Mouse (Mus musculus) adrenal gland, postnatal 0 days (tissue): Measurements from ENCODE around the gene Spata31d1b. TPM values are rescaled to one million over a fixed set of nuclear protein-coding genes. Genes with fewer than 3 reads are reported as not detected.

Experiments used
- polyA plus RNA-seq: library from polyadenylated mRNA; unstranded; fragments of >200 nt; fragmentation: Nextera tagmentation; extraction: Ambion mirVana; gene quantifications from 2 replicates; pipeline ENCODE4 v1.2.1, GENCODE M21; 2015

The Spata31d1b gene
- polyA plus RNA-seq, result not detected in 2 replicates

GRCm38 (mm10) chr13:59711984-59712383, at the start of gene Spata31d1b:
Gene Spata31d1b, plus strand, starts transcription at chr13:59712284.

GRCm38 (mm10) chr13:59675151-59676011, 36.7 kb upstream of the Spata31d1b start, which contains the start of gene Golm1:
Gene Golm1, minus strand, starts transcription at chr13:59675811.

GRCm38 (mm10) chr13:59694008-59694407, 18.1 kb upstream of the Spata31d1b start, which contains the start of gene 4921517D22Rik:
Gene 4921517D22Rik, minus strand, starts transcription at chr13:59694108.

GRCm38 (mm10) chr13:59710230-59710629, 1.9 kb upstream of the Spata31d1b start, which contains the start of gene Spata31d1a:
Gene Spata31d1a, minus strand, starts transcription at chr13:59710330.

GRCm38 (mm10) chr13:59731652-59732051, 19.6 kb downstream of the Spata31d1b start, which contains the start of gene Spata31d1d:
Gene Spata31d1d, minus strand, starts transcription at chr13:59731752.

GRCm38 (mm10) chr13:59746711-59747110, 34.6 kb downstream of the Spata31d1b start, which contains the start of gene 1700014D04Rik:
Gene 1700014D04Rik, minus strand, starts transcription at chr13:59746752.

Other genes starting within 250 kb of the Spata31d1b start
- gene Agtpbp1, start 127.1 kb upstream of the Spata31d1b start, polyA plus RNA-seq, result 16.8 and 19.6 TPM in 2 replicates
- gene Naa35, start 127.0 kb upstream of the Spata31d1b start, polyA plus RNA-seq, result 41.7 and 57.0 TPM in 2 replicates
- 19.8 and 25.4 TPM in 2 replicates for gene Golm1, start 36.5 kb upstream of the Spata31d1b start, polyA plus RNA-seq
- gene 4921517D22Rik, start 18.2 kb upstream of the Spata31d1b start, polyA plus RNA-seq, result not detected in 2 replicates
- not detected in 2 replicates for gene Spata31d1a, start 2.0 kb upstream of the Spata31d1b start, polyA plus RNA-seq
- gene Spata31d1d, start 19.5 kb downstream of the Spata31d1b start, polyA plus RNA-seq, result not detected in 2 replicates
- not detected in 2 replicates for gene 1700014D04Rik, start 34.5 kb downstream of the Spata31d1b start, polyA plus RNA-seq
- gene Isca1, start 57.5 kb downstream of the Spata31d1b start, polyA plus RNA-seq, result 99.4 and 118 TPM in 2 replicates
- gene Gm49354, start 70.0 kb downstream of the Spata31d1b start, polyA plus RNA-seq, result not detected in 2 replicates
- gene Tut7, start 110.9 kb downstream of the Spata31d1b start, polyA plus RNA-seq, result 28.8 and 35.4 TPM in 2 replicates